ENCODE assay signal across 8 mouse cellular contexts in genomic region chr9:62521541-62521940, GRCm38 (mm10). TPM values are rescaled to one million over a fixed set of nuclear protein-coding genes. Genes with fewer than 3 reads are reported as not detected.
A peak's percentile ranks its signal among the peaks of the same experiment; 100 is the strongest.
DNase-seq lines count a peak whose midpoint lies in the region; ATAC-seq lines count a peak whose summit lies in the region.

No protein-coding gene starts in this region.

- no peak; the same call in 1 of the 2 replicates for ATAC-seq in kidney, embryonic 16.5 days (ENCODE audit: low FRiP score, low TSS enrichment)
- ATAC-seq in liver, embryonic 12.5 days: no peak
- ATAC-seq in neural tube, embryonic 12.5 days (ENCODE audit: low FRiP score, low read depth): no peak

- H3K27me3 ChIP-seq in kidney, embryonic 16.5 days (ENCODE audit: insufficient read depth, low read length): no peaks in the 10 kb centered on the region
- H3K27me3 ChIP-seq in heart, embryonic 10.5 days (ENCODE audit: insufficient read depth, poor library complexity, severe bottlenecking): peaks cover 6% of the 10 kb centered on the region; the same call in 1 of the 2 replicates
- peaks cover 25% of the 10 kb centered on the region for H3K27me3 ChIP-seq in liver, embryonic 12.5 days (replicated peaks)
- H3K27me3 ChIP-seq in neural tube, embryonic 12.5 days (replicated peaks): no peaks in the 10 kb centered on the region

- 39% methylated on average over 9 of the region's 9 CpGs for WGBS in kidney, embryonic 16.5 days
- 48% methylated on average over 9 of the region's 9 CpGs for WGBS in heart, embryonic 10.5 days
- WGBS in liver, embryonic 12.5 days (ENCODE audit: insufficient replicate concordance): 44% methylated on average over 9 of the region's 9 CpGs
- 55% methylated on average over 9 of the region's 9 CpGs for WGBS in neural tube, embryonic 12.5 days

- H3K4me3 ChIP-seq in kidney, embryonic 16.5 days (ENCODE audit: low read length): no peak overlapping the region
- H3K4me3 ChIP-seq in heart, embryonic 10.5 days: no peak overlapping the region
- no peak overlapping the region for H3K4me3 ChIP-seq in liver, embryonic 12.5 days
- no peak overlapping the region for H3K4me3 ChIP-seq in neural tube, embryonic 12.5 days

- peaks cover 37% of the 10 kb centered on the region for H3K4me1 ChIP-seq in kidney, embryonic 16.5 days (ENCODE audit: insufficient read depth, low read length)
- peaks cover 82% of the 10 kb centered on the region for H3K4me1 ChIP-seq in heart, embryonic 10.5 days
- peaks cover 32% of the 10 kb centered on the region for H3K4me1 ChIP-seq in liver, embryonic 12.5 days
- H3K4me1 ChIP-seq in neural tube, embryonic 12.5 days: peaks cover 91% of the 10 kb centered on the region

- H3K27ac ChIP-seq in kidney, embryonic 16.5 days (ENCODE audit: low read length): peak overlapping the region; percentile 74
- H3K27ac ChIP-seq in heart, embryonic 10.5 days: peak overlapping the region; percentile 74
- H3K27ac ChIP-seq in liver, embryonic 12.5 days: peak overlapping the region; percentile 36; the same call in 1 of the 2 replicates
- H3K27ac ChIP-seq in neural tube, embryonic 12.5 days: 0 out of 2 replicates have a peak overlapping the region, but pooled peaks have one; percentile 10

- no peak overlapping the region for H3K4me2 ChIP-seq in kidney, embryonic 16.5 days (replicated peaks; ENCODE audit: low read depth, low read length)
- no peak overlapping the region for H3K4me2 ChIP-seq in liver, embryonic 12.5 days
- H3K4me2 ChIP-seq in neural tube, embryonic 12.5 days (replicated peaks): no peak overlapping the region

- no peaks in the 10 kb centered on the region for H3K9me3 ChIP-seq in kidney, embryonic 16.5 days (ENCODE audit: low read length)
- H3K9me3 ChIP-seq in heart, embryonic 10.5 days: no peaks in the 10 kb centered on the region
- no peaks in the 10 kb centered on the region for H3K9me3 ChIP-seq in liver, embryonic 12.5 days (replicated peaks)
- H3K9me3 ChIP-seq in neural tube, embryonic 12.5 days: no peaks in the 10 kb centered on the region

- H3K9ac ChIP-seq in kidney, embryonic 16.5 days (replicated peaks; ENCODE audit: low read length): peak overlapping the region; percentile 22; the same call in 1 of the 2 replicates
- H3K9ac ChIP-seq in liver, embryonic 12.5 days: no peak overlapping the region
- no peak overlapping the region for H3K9ac ChIP-seq in neural tube, embryonic 12.5 days

- H3K36me3 ChIP-seq in kidney, embryonic 16.5 days (ENCODE audit: insufficient read depth, low read length): no peaks in the 10 kb centered on the region
- H3K36me3 ChIP-seq in heart, embryonic 10.5 days: no peaks in the 10 kb centered on the region
- H3K36me3 ChIP-seq in liver, embryonic 12.5 days: no peaks in the 10 kb centered on the region
- no peaks in the 10 kb centered on the region for H3K36me3 ChIP-seq in neural tube, embryonic 12.5 days

- no peak for DNase-seq in kidney, postnatal 10 days
- DNase-seq in heart, embryonic 10.5 days (ENCODE audit: low spot score): no peak
- DNase-seq in right cerebral cortex, postnatal 25 days: no peak
- no peak for DNase-seq in cerebellum, adult 11 months
- DNase-seq in layer of hippocampus, postnatal 14 days (ENCODE audit: low spot score in 2 of 2): no peak

RNA-seq across cellular contexts. Expression of gene Coro2b, which starts 15.3 kb away (rescaled TPM):
- 19.9 and 22.1 TPM in 2 replicates for polyA plus RNA-seq in kidney, embryonic 16.5 days (2015; fragmentation: Nextera tagmentation; extraction: Ambion mirVana)
- polyA plus RNA-seq in heart, embryonic 10.5 days (2016; fragmentation: Nextera tagmentation; extraction: Ambion mirVana): 6.0 and 6.3 TPM in 2 replicates
- 2.7 and 3.2 TPM in 2 replicates for polyA plus RNA-seq in liver, embryonic 12.5 days (2016; fragmentation: Nextera tagmentation; extraction: Ambion mirVana)
- polyA plus RNA-seq in neural tube, embryonic 12.5 days (2016; fragmentation: Nextera tagmentation; extraction: Ambion mirVana): 41.6 and 45.1 TPM in 2 replicates
- 100 to 1,000 TPM; 188 to 193 TPM for total RNA-seq in layer of hippocampus, postnatal 14 days (2021)

Comparison
In these comparisons a context has a peak if more than half of its experiments do, and no peak if none do; other contexts are left out.
1. H3K27ac ChIP-seq: peak in every context shown above with its lines; median percentile 74 in kidney, embryonic 16.5 days; 74 in heart, embryonic 10.5 days; 36 in liver, embryonic 12.5 days; 10 in neural tube, embryonic 12.5 days.